Mouse (Mus musculus) heart, adult 2 months (tissue): ENCODE results near the gene Zfp445. TPM values are rescaled to one million over a fixed set of nuclear protein-coding genes. Genes with fewer than 3 reads are reported as not detected.
"Not testable (repeated sequence)": the region's sequence is repeated elsewhere in the genome, so short reads cannot be mapped to it uniquely, and the experiment has no call there.

Experiments used
- DNase-seq, 2 experiments: peaks; one replicate each; pipeline ENCODE4 v3.0.0; 2021
- H3K27ac ChIP-seq: fragments of 200-600 bp; 2 replicates; pipeline ENCODE4 v1.8.1; 2022
- H3K27me3 ChIP-seq: fragments of 200-500 bp; 2 replicates; pipeline ENCODE4 v1.6.1; 2012; ENCODE audit warnings: mild to moderate bottlenecking, low read length, inconsistent platforms, mixed read lengths; ENCODE audit not compliant: control insufficient read depth, insufficient read depth
- H3K36me3 ChIP-seq: fragments of 200-500 bp; 2 replicates; pipeline ENCODE4 v1.6.1; 2012; ENCODE audit warnings: low read length, inconsistent platforms; ENCODE audit not compliant: control insufficient read depth, insufficient read depth
- H3K4me1 ChIP-seq: fragments of 200-500 bp; 2 replicates; pipeline ENCODE4 v1.6.1; 2011; ENCODE audit warnings: low read length; ENCODE audit not compliant: control insufficient read depth, insufficient read depth
- H3K4me3 ChIP-seq: fragments of 200-600 bp; 2 replicates; pipeline ENCODE4 v1.8.1; 2022
- H3K79me2 ChIP-seq: fragments of 200-500 bp; replicated peaks from 2 replicates; pipeline ENCODE4 v1.6.1; 2012; ENCODE audit warnings: mild to moderate bottlenecking, inconsistent platforms, low read length, moderate library complexity, mixed read lengths; ENCODE audit not compliant: control insufficient read depth, insufficient read depth
- H3K9ac ChIP-seq: fragments of 200-500 bp; 2 replicates; pipeline ENCODE4 v1.6.1; 2012; ENCODE audit warnings: low read depth, mild to moderate bottlenecking, control low read depth, inconsistent platforms, low read length, mixed read lengths
- CTCF ChIP-seq: fragments of 200-600 bp; IDR thresholded peaks from 2 replicates; pipeline ENCODE4 v1.8.1; 2022; ENCODE audit warnings: antibody characterized with exemption, mild to moderate bottlenecking, moderate library complexity
- EP300 ChIP-seq: fragments of 200-500 bp; IDR thresholded peaks from 2 replicates; pipeline ENCODE4 v1.6.1; 2011; ENCODE audit warnings: low read depth, low read length, control low read depth; ENCODE audit not compliant: insufficient read depth
- POLR2A ChIP-seq: fragments of 200-500 bp; IDR thresholded peaks from 2 replicates; pipeline ENCODE4 v1.6.1; 2011; ENCODE audit warnings: mild to moderate bottlenecking, low read depth, low read length, control low read depth; ENCODE audit not compliant: insufficient read depth
- WGBS: fragments of 180-500 bp; shearing (Covaris S2); methylation state at CpG from one replicate; pipeline ENCODE4 v1.1.7; 2018; 5-methylcytosine and 5-hydroxymethylcytosine counted together
- intact Hi-C: fragments of 180-260 bp; cut with DNase I; formaldehyde crosslinking; loops from one replicate; pipeline ENCODE4 v1.15.1; 2025
- polyA plus RNA-seq: library from polyadenylated mRNA; depleted of rRNA; stranded (reverse); fragments of >200 nt; gene quantifications from 2 replicates; pipeline ENCODE4 v1.2.3, GENCODE M21; 2012
- total RNA-seq, 2 experiments: library from RNA; stranded (reverse); gene quantifications; 2 replicates each; pipeline ENCODE4 v1.2.3; 2021

The Zfp445 gene
- total and polyA plus RNA-seq, 3 experiments, result 31.1 to 100 (median 64.6) TPM

GRCm38 (mm10) chr9:122860752-122861151 is 5.1 kb downstream of the Zfp445 start:
- Histone ChIP-seq H3K27me3 (no peaks in the 10 kb centered on the region), H3K9ac (no peak overlapping the region), H3K4me3 (no peak overlapping the region), H3K79me2 (peaks cover 4% of the 10 kb centered on the region), H3K4me1 (peaks cover 2% of the 10 kb centered on the region), H3K27ac (no peak overlapping the region), H3K36me3 (peaks cover 34% of the 10 kb centered on the region)
- no peak for DNase-seq
- TF ChIP-seq CTCF (no peak), POLR2A (no peak), EP300 (no peak)
- intact Hi-C loops, result loop anchor here (5.0 kb wide), 1 partner anchor 92 kb away; the partner anchor contains the start of genes 1110059G10Rik and Kif15

- no peak for TF ChIP-seq POLR2A
- TF ChIP-seq EP300, result no peak
- no peak for TF ChIP-seq CTCF
- no peak for DNase-seq
- Histone ChIP-seq H3K9ac (no peak overlapping the region), H3K4me3 (no peak overlapping the region), H3K4me1 (peaks cover 1% of the 10 kb centered on the region; the same call in 1 of the 2 replicates), H3K36me3 (peaks cover 52% of the 10 kb centered on the region), H3K27ac (no peak overlapping the region), H3K79me2 (no peaks in the 10 kb centered on the region), H3K27me3 (no peaks in the 10 kb centered on the region)
- intact Hi-C loops, result no loop called here
- 99% methylated on average over 3 of the region's 3 CpGs for WGBS
Measured at GRCm38 (mm10) chr9:122856716-122857115, 9.1 kb downstream of the Zfp445 start.

DNA sequence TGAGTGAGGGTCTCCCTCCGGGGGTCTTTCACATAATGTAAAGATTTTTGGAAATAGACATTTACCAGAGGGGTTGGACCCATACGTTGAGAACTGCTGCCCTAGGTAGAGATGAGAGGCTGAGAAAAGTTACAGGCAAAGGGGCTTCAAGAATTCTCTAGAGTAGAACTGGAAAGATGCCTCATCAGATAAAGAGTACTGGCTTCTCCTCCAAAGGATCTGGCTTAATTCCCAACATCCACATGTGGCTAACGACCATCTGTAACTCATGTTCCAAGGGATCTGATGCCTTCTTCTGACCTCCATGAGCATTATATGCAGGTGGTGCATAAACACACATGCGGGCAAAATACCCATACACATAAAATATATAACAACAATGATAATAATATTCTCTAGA is 10.2 kb downstream of the Zfp445 start:
- peaks cover 1% of the 10 kb centered on the region; the same call in 1 of the 2 replicates for H3K4me1 ChIP-seq
- H3K79me2 ChIP-seq, result no peaks in the 10 kb centered on the region
- H3K36me3 ChIP-seq, result peaks cover 51% of the 10 kb centered on the region
- 88% methylated on average over 4 of the region's 4 CpGs for WGBS
- no peak for DNase-seq
- no peaks in the 10 kb centered on the region for H3K27me3 ChIP-seq
- intact Hi-C loops, result no loop called here
- no peak overlapping the region for H3K4me3 ChIP-seq
- no peak for TF ChIP-seq EP300
- TF ChIP-seq POLR2A, result no peak
- no peak for TF ChIP-seq CTCF
- no peak overlapping the region for H3K9ac ChIP-seq
- peak overlapping the region; percentile 6 for H3K27ac ChIP-seq

DNA sequence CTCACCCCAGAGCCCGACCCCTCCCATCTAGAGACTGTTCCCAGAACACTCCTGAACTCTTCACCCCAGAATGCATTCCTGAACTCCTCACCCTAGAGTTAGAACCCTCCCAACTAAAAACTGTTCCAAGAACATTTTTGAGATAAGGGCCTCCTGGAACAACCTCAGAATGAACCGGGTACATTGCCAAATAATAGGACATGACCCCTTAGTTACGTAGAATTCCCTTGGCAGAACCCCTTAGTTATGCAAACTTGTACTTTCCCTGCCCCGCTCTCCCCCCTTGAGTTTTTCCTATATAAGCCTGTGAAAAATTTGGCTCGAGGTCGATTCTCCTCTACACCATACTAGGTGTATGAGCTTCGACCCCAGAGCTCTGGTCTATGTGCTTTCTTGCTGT is 10.7 kb downstream of the Zfp445 start:
- DNase-seq, H3K27ac ChIP-seq, H3K4me1 ChIP-seq, H3K4me3 ChIP-seq, H3K79me2 ChIP-seq, intact Hi-C loops, H3K27me3 ChIP-seq, H3K9ac ChIP-seq: not testable (repeated sequence)
- peaks cover 55% of the 10 kb centered on the region for H3K36me3 ChIP-seq
- 36% methylated on average over 3 of the region's 7 CpGs for WGBS

DNA sequence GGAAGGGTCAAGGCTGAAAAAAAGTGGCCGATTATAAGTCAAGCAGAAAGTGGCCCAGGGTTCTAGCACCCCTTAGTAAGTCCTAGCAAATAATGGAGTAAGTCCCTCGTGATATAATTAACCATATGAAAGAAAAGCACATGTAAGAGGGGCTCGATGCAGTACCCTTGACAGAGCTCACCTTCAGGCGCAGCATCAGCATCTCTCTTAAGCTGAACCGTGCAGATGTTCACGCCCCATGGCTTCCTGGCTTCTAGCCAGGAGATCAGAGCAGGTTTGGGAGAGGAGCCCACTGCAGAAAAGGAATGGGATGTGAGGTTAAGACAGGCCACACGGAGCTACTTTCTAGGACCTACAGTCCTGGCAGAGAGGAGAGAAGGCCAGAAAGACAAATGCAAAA is 11.3 kb downstream of the Zfp445 start:
- H3K4me3 ChIP-seq, result no peak overlapping the region
- no peak for DNase-seq
- peaks cover 1% of the 10 kb centered on the region; the same call in 1 of the 2 replicates for H3K4me1 ChIP-seq
- no peaks in the 10 kb centered on the region for H3K79me2 ChIP-seq
- TF ChIP-seq CTCF, result no peak
- no peak for TF ChIP-seq POLR2A
- TF ChIP-seq EP300, result no peak
- H3K36me3 ChIP-seq, result peaks cover 55% of the 10 kb centered on the region
- WGBS, result 80% methylated on average over 7 of the region's 7 CpGs
- peak overlapping the region; percentile 48 for H3K27ac ChIP-seq
- intact Hi-C loops, result loop anchor here (5.0 kb wide), 1 partner anchor 47 kb away; the partner anchor contains the start of gene Tcaim
- no peaks in the 10 kb centered on the region for H3K27me3 ChIP-seq
- no peak overlapping the region for H3K9ac ChIP-seq

DNA sequence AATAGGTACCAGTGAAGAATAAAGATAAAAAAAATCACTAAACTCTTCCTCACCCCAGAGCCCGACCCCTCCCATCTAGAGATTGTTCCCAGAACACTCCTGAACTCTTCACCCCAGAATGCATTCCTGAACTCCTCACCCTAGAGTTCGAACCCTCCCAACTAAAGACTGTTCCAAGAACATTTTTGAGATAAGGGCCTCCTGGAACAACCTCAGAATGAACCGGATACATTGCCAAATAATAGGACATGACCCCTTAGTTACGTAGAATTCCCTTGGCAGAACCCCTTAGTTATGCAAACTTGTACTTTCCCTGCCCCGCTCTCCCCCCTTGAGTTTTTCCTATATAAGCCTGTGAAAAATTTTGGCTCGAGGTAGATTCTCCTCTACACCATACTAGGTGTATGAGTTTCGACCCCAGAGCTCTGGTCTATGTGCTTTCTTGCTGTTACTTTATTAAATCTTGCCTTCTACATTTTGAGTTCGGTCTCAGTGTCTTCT is 17.9 kb downstream of the Zfp445 start:
- H3K79me2 ChIP-seq, result not testable (repeated sequence)

GRCm38 (mm10) chr9:122846156-122846555 is 19.6 kb downstream of the Zfp445 start:
- TF ChIP-seq EP300 (0 out of 2 replicates have a peak, but pooled peaks have one; percentile 49), CTCF (no peak), POLR2A (no peak)
- DNase-seq, result peak; percentile 55 to 71
- H3K79me2 ChIP-seq, result no peaks in the 10 kb centered on the region
- intact Hi-C loops, result no loop called here
- no peak overlapping the region for H3K9ac ChIP-seq
- no peaks in the 10 kb centered on the region; the same call in none of the 2 replicates for H3K4me1 ChIP-seq
- peak overlapping the region; percentile 49 for H3K27ac ChIP-seq
- no peaks in the 10 kb centered on the region for H3K27me3 ChIP-seq
- H3K36me3 ChIP-seq, result peaks cover 16% of the 10 kb centered on the region
- H3K4me3 ChIP-seq, result no peak overlapping the region

More for the DNA sequence above, 17.9 kb downstream of the Zfp445 start:
- 45% methylated on average over 8 of the region's 8 CpGs for WGBS
- H3K36me3 ChIP-seq, result peaks cover 27% of the 10 kb centered on the region
- H3K4me3 ChIP-seq, H3K4me1 ChIP-seq, DNase-seq, H3K9ac ChIP-seq, H3K27me3 ChIP-seq, intact Hi-C loops: not testable (repeated sequence)
- peak overlapping the region; percentile 59 for H3K27ac ChIP-seq
